Mouse (Mus musculus) neutrophil, adult 5-6 weeks (primary cell): ENCODE data around the gene Plekho1. TPM values are rescaled to one million over a fixed set of nuclear protein-coding genes. Genes with fewer than 3 reads are reported as not detected.
"Not testable (repeated sequence)": the region's sequence is repeated elsewhere in the genome, so short reads cannot be mapped to it uniquely, and the experiment has no call there.

Experiments
- ATAC-seq: fragments of 151-379, 151-347 bp; 2 replicates; pipeline ENCODE4 v1.8.0; 2017; ENCODE audit warnings: mild to moderate bottlenecking, moderate TSS enrichment; ENCODE audit not compliant: insufficient number of reproducible peaks, poor library complexity, low FRiP score, severe bottlenecking; ENCODE audit errors: extremely low read depth
- total RNA-seq: library from RNA; stranded (forward); fragments of 200-1000 nt; gene quantifications from 2 replicates; pipeline ENCODE4 v1.2.3, GENCODE M21; 2017

Plekho1 gene
- total RNA-seq, 1 experiment from 2014 or later = 153 TPM

- ATAC-seq = peak; percentile 61
Observed at GRCm38 (mm10) chr3:95987386-95988110, 8.3 kb downstream of the Plekho1 start.

GRCm38 (mm10) chr3:95986984-95987383 lies 8.8 kb downstream of the Plekho1 start:
- no peak for ATAC-seq

- no peak; the same call in 1 of the 2 replicates for ATAC-seq
Observed at GRCm38 (mm10) chr3:95986001-95986622, 9.7 kb downstream of the Plekho1 start.

GRCm38 (mm10) chr3:95985209-95986000 lies 10.4 kb downstream of the Plekho1 start:
- ATAC-seq = 0 out of 2 replicates have a peak, but pooled peaks have one; percentile 4

GRCm38 (mm10) chr3:95982129-95982528 lies 13.7 kb downstream of the Plekho1 start:
- no peak for ATAC-seq

- ATAC-seq = no peak
Observed at GRCm38 (mm10) chr3:95980276-95980970, 15.4 kb downstream of the Plekho1 start.

- no peak for ATAC-seq
Observed at GRCm38 (mm10) chr3:95978265-95978664, 17.5 kb downstream of the Plekho1 start.

GRCm38 (mm10) chr3:95977587-95977986 lies 18.2 kb downstream of the Plekho1 start:
- not testable (repeated sequence) for ATAC-seq

GRCm38 (mm10) chr3:95977079-95977478 lies 18.7 kb downstream of the Plekho1 start:
- no peak for ATAC-seq

GRCm38 (mm10) chr3:95972873-95973634 lies 22.7 kb downstream of the Plekho1 start:
- peak; percentile 72 for ATAC-seq

GRCm38 (mm10) chr3:95972251-95972872 lies 23.4 kb downstream of the Plekho1 start:
- ATAC-seq = peak; percentile 60

GRCm38 (mm10) chr3:95970661-95971060 lies 25.1 kb downstream of the Plekho1 start:
- ATAC-seq = not testable (repeated sequence)

GRCm38 (mm10) chr3:95969277-95969676 lies 26.5 kb downstream of the Plekho1 start:
- no peak for ATAC-seq

GRCm38 (mm10) chr3:95965518-95966451 lies 30.0 kb downstream of the Plekho1 start:
- no peak for ATAC-seq

GRCm38 (mm10) chr3:95963681-95964080 lies 32.1 kb downstream of the Plekho1 start:
- peak; percentile 42; the same call in 1 of the 2 replicates for ATAC-seq

GRCm38 (mm10) chr3:95963230-95963629 lies 32.6 kb downstream of the Plekho1 start:
- no peak for ATAC-seq

- not testable (repeated sequence) for ATAC-seq
Observed at GRCm38 (mm10) chr3:95962182-95962581, 33.6 kb downstream of the Plekho1 start.
